Mouse (Mus musculus): ENCODE measurements around the gene Msh4. TPM values are rescaled to one million over a fixed set of nuclear protein-coding genes. Genes with fewer than 3 reads are reported as not detected.

Msh4 gene
- total and polyA plus RNA-seq, 2 experiments, result 0.09 TPM; not detected in 1

DNA sequence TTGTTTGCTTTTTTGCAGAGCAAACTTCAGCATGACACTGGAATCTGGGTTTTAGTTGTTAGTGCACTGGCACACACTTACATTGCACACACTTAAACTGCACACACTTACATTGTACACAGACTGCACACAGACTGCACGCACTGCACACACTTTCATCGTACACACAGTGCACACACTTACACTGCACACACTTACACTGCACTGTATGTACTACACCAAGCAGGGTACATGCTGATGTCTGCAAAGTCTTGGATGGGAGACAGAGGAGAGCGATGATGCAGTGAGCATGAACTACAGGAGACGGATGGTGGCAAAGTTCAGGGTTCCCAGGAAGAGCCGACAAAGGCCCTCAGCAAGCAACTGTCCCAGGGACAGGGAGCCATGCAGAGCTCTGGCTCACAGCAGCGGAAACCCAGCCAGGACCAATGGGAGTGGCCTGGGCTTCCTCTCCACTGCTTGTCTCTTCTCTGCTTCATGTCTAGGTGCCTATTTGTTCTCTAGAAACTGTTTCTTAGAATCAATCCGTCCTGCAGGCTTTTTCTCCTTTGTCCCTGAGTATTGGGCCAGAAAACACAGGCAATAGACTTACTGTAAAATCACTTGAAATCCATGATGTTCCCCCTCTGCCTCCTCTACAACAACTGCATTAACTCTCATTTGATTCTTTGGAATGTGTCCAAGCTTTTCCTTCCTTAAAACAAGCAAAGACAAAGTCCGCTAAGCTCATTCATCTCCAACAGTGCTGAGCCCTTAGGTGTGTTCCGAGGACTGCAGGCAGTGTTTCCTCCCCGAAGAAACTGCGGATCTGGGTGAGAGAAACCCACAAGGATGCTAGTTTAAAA lies 82.0 kb downstream of the Msh4 start:
- no peak for DNase-seq (ENCODE audit: extremely low read depth, low read depth, low spot score)
- WGBS, result 71% methylated on average over 11 of the region's 11 CpGs
- H3K27me3 ChIP-seq (ENCODE audit: control insufficient read depth, insufficient read depth, low read length), result no peaks in the 10 kb centered on the region
- no peaks in the 10 kb centered on the region for H3K4me1 ChIP-seq (ENCODE audit: control insufficient read depth, insufficient read depth, low read length)
- TF ChIP-seq POLR2A (IDR thresholded peaks at IDR 0.05; ENCODE audit: extremely low read depth, insufficient read depth, low read length) (no peak), CTCF (IDR thresholded peaks at IDR 0.05; ENCODE audit: low read depth, low read length) (no peak)
- no peaks in the 10 kb centered on the region for H3K79me2 ChIP-seq (ENCODE audit: control insufficient read depth, insufficient read depth, low read length)
- H3K27ac ChIP-seq (replicated peaks; ENCODE audit: insufficient read depth, low read depth, low read length), result no peak overlapping the region
- H3K9ac ChIP-seq (ENCODE audit: low read depth, low read length), result no peak overlapping the region
- no peak overlapping the region for H3K4me3 ChIP-seq (ENCODE audit: insufficient read depth, low read depth, low read length)
- H3K36me3 ChIP-seq (ENCODE audit: control insufficient read depth, insufficient read depth, low read length), result no peaks in the 10 kb centered on the region

- no peak overlapping the region for H3K4me3 ChIP-seq (ENCODE audit: insufficient read depth, low read depth, low read length)
- H3K27ac ChIP-seq (replicated peaks; ENCODE audit: insufficient read depth, low read depth, low read length), result no peak overlapping the region
- WGBS, result 90% methylated on average over 9 of the region's 9 CpGs
Measured at GRCm38 (mm10) chr3:153819438-153819837, 86.5 kb downstream of the Msh4 start.

GRCm38 (mm10) chr3:153818723-153819122 lies 87.2 kb downstream of the Msh4 start:
- Histone ChIP-seq H3K27ac (replicated peaks; ENCODE audit: insufficient read depth, low read depth, low read length) (no peak overlapping the region), H3K4me1 (ENCODE audit: control insufficient read depth, insufficient read depth, low read length) (no peaks in the 10 kb centered on the region)

More at GRCm38 (mm10) chr3:153819438-153819837, 86.5 kb downstream of the Msh4 start:
- Histone ChIP-seq H3K27me3 (ENCODE audit: control insufficient read depth, insufficient read depth, low read length) (no peaks in the 10 kb centered on the region), H3K79me2 (ENCODE audit: control insufficient read depth, insufficient read depth, low read length) (no peaks in the 10 kb centered on the region), H3K9ac (ENCODE audit: low read depth, low read length) (no peak overlapping the region), H3K4me1 (ENCODE audit: control insufficient read depth, insufficient read depth, low read length) (no peaks in the 10 kb centered on the region), H3K36me3 (ENCODE audit: control insufficient read depth, insufficient read depth, low read length) (no peaks in the 10 kb centered on the region)
- no peak for DNase-seq (ENCODE audit: extremely low read depth, low read depth, low spot score)
- TF ChIP-seq POLR2A (IDR thresholded peaks at IDR 0.05; ENCODE audit: extremely low read depth, insufficient read depth, low read length) (no peak), CTCF (IDR thresholded peaks at IDR 0.05; ENCODE audit: low read depth, low read length) (no peak)

GRCm38 (mm10) chr3:153817376-153817890 lies 88.5 kb downstream of the Msh4 start:
- WGBS, result 67% methylated on average over 9 of the region's 9 CpGs
- TF ChIP-seq POLR2A (IDR thresholded peaks at IDR 0.05; ENCODE audit: extremely low read depth, insufficient read depth, low read length) (no peak), CTCF (IDR thresholded peaks at IDR 0.05; ENCODE audit: low read depth, low read length) (no peak)
- Histone ChIP-seq H3K4me3 (ENCODE audit: insufficient read depth, low read depth, low read length) (no peak overlapping the region), H3K4me1 (ENCODE audit: control insufficient read depth, insufficient read depth, low read length) (no peaks in the 10 kb centered on the region), H3K27ac (replicated peaks; ENCODE audit: insufficient read depth, low read depth, low read length) (no peak overlapping the region), H3K9ac (ENCODE audit: low read depth, low read length) (no peak overlapping the region), H3K27me3 (ENCODE audit: control insufficient read depth, insufficient read depth, low read length) (no peaks in the 10 kb centered on the region), H3K79me2 (ENCODE audit: control insufficient read depth, insufficient read depth, low read length) (no peaks in the 10 kb centered on the region), H3K36me3 (ENCODE audit: control insufficient read depth, insufficient read depth, low read length) (no peaks in the 10 kb centered on the region)
- no peak for DNase-seq (ENCODE audit: extremely low read depth, low read depth, low spot score)

More at GRCm38 (mm10) chr3:153818723-153819122, 87.2 kb downstream of the Msh4 start:
- Histone ChIP-seq H3K9ac (ENCODE audit: low read depth, low read length) (no peak overlapping the region), H3K36me3 (ENCODE audit: control insufficient read depth, insufficient read depth, low read length) (no peaks in the 10 kb centered on the region), H3K4me3 (ENCODE audit: insufficient read depth, low read depth, low read length) (no peak overlapping the region), H3K27me3 (ENCODE audit: control insufficient read depth, insufficient read depth, low read length) (no peaks in the 10 kb centered on the region), H3K79me2 (ENCODE audit: control insufficient read depth, insufficient read depth, low read length) (no peaks in the 10 kb centered on the region)
- 96% methylated on average over 3 of the region's 3 CpGs for WGBS
- DNase-seq (ENCODE audit: extremely low read depth, low read depth, low spot score), result no peak
- no peak for TF ChIP-seq CTCF (IDR thresholded peaks at IDR 0.05; ENCODE audit: low read depth, low read length)
- no peak for TF ChIP-seq POLR2A (IDR thresholded peaks at IDR 0.05; ENCODE audit: extremely low read depth, insufficient read depth, low read length)

- no peaks in the 10 kb centered on the region for H3K4me1 ChIP-seq (ENCODE audit: control insufficient read depth, insufficient read depth, low read length)
- no peaks in the 10 kb centered on the region for H3K27me3 ChIP-seq (ENCODE audit: control insufficient read depth, insufficient read depth, low read length)
- WGBS, result 83% methylated on average over 8 of the region's 8 CpGs
- no peak overlapping the region for H3K4me3 ChIP-seq (ENCODE audit: insufficient read depth, low read depth, low read length)
- H3K9ac ChIP-seq (ENCODE audit: low read depth, low read length), result no peak overlapping the region
- no peak for DNase-seq (ENCODE audit: extremely low read depth, low read depth, low spot score)
- no peaks in the 10 kb centered on the region for H3K79me2 ChIP-seq (ENCODE audit: control insufficient read depth, insufficient read depth, low read length)
- no peak overlapping the region for H3K27ac ChIP-seq (replicated peaks; ENCODE audit: insufficient read depth, low read depth, low read length)
- H3K36me3 ChIP-seq (ENCODE audit: control insufficient read depth, insufficient read depth, low read length), result no peaks in the 10 kb centered on the region
- TF ChIP-seq CTCF (IDR thresholded peaks at IDR 0.05; ENCODE audit: low read depth, low read length) (no peak), POLR2A (IDR thresholded peaks at IDR 0.05; ENCODE audit: extremely low read depth, insufficient read depth, low read length) (no peak)
Measured at GRCm38 (mm10) chr3:153814026-153814425, 91.9 kb downstream of the Msh4 start.

DNA sequence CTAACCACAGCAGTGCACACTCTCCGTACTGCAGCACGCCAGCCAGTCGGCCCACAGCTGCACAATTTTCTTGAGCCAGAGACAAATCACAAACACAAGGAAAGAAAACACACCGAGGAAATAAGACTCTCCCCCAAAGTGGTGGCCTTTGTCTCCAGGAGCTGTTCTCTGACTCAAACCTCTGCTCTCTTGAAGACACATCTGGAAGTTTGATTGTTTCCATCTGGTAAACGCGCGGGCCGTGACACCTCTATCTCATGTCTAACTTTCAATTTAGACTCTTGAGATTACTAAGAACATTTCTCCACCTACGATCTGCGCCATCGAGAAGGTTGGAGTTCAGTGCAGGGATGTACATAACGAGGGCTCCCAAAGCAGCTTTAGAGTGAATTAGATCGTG lies 97.5 kb downstream of the Msh4 start:
- Histone ChIP-seq H3K4me3 (ENCODE audit: insufficient read depth, low read depth, low read length) (no peak overlapping the region), H3K36me3 (ENCODE audit: control insufficient read depth, insufficient read depth, low read length) (no peaks in the 10 kb centered on the region), H3K27me3 (ENCODE audit: control insufficient read depth, insufficient read depth, low read length) (no peaks in the 10 kb centered on the region), H3K27ac (replicated peaks; ENCODE audit: insufficient read depth, low read depth, low read length) (no peak overlapping the region), H3K79me2 (ENCODE audit: control insufficient read depth, insufficient read depth, low read length) (no peaks in the 10 kb centered on the region), H3K9ac (ENCODE audit: low read depth, low read length) (no peak overlapping the region), H3K4me1 (ENCODE audit: control insufficient read depth, insufficient read depth, low read length) (no peaks in the 10 kb centered on the region)
- no peak for TF ChIP-seq POLR2A (IDR thresholded peaks at IDR 0.05; ENCODE audit: extremely low read depth, insufficient read depth, low read length)
- TF ChIP-seq CTCF (IDR thresholded peaks at IDR 0.05; ENCODE audit: low read depth, low read length), result no peak
- WGBS, result 87% methylated on average over 13 of the region's 13 CpGs
- DNase-seq (ENCODE audit: extremely low read depth, low read depth, low spot score), result no peak
